Mouse (Mus musculus): ENCODE results near the gene Cyp2c37. TPM values are rescaled to one million over a fixed set of nuclear protein-coding genes. Genes with fewer than 3 reads are reported as not detected.

The Cyp2c37 gene
- total RNA-seq (2023): not detected

DNA sequence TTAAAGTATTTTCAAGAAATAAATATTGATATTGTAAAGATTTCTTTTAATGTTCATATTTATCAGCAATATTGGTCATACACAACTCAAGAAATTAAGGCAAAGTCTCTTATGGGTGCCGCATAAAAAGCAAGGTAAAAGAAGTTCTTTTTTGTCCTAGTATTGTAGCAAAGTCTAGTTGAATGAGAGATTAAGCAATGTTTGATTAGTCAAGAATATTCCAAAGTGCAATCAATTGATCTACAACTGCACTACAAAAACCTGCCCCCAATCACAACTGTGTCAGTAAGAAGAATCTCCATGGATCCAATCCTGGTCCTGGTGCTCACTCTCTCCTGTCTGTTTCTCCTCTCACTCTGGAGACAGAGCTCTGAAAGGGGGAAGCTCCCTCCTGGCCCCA, at the start of gene Cyp2c37:
TSS of gene Cyp2c37 (plus strand) at position 285 of the 400 bp plus-strand sequence.

Other genes with a start within 250 kb of the Cyp2c37 start
- gene Cyp2c40, start 179.6 kb upstream of the Cyp2c37 start, total RNA-seq (2023): not detected
- gene Cyp2c69, start 105.6 kb upstream of the Cyp2c37 start, total RNA-seq (2023): not detected
- gene Cyp2c54, start 81.4 kb downstream of the Cyp2c37 start, total RNA-seq (2023): not detected
- not detected for gene Cyp2c50, start 97.3 kb downstream of the Cyp2c37 start, total RNA-seq (2023)
- not detected for gene Cyp2c70, start 194.9 kb downstream of the Cyp2c37 start, total RNA-seq (2023)